25 mouse cellular contexts compared by ENCODE assay signal in genomic region chr1:174670846-174671245, GRCm38 (mm10).
DNase-seq lines count a peak whose midpoint lies in the region; ATAC-seq and TF ChIP-seq lines count a peak whose summit lies in the region.
"Had no signal": no experiment of that assay in that cellular context is flagged by ENCODE, and none has a peak within 500 bp of the region (broad histone marks: within the 10 kb centered on the region; RNA-seq: fewer than 3 reads in every experiment).

No protein-coding gene starts in this region.

- peak; percentile 30 for DNase-seq in heart, adult 11 months
- DNase-seq in heart, postnatal 14 days = no peak
- DNase-seq in midbrain, embryonic 11.5 days (ENCODE audit: low spot score, missing footprints) = peak; percentile 39
- no peak for DNase-seq in midbrain, postnatal 0 days (ENCODE audit: low spot score)
- peak; percentile 4 for DNase-seq in adipocyte (ENCODE audit: low spot score)
- DNase-seq in gastrocnemius, adult 18-20 months (ENCODE audit: low spot score) = no peak
- no peak for DNase-seq in retina, postnatal 1 day
- DNase-seq: adrenal gland, adult 2 months; adrenal gland, postnatal 10 days; adrenal gland, postnatal 25 days; cerebellum, adult 11 months; cerebellum, adult 18-20 months; cerebellum, adult 8-10 months; cerebellum, adult 9-11 months; cerebellum, postnatal 14 days; cerebellum, postnatal 36 days; embryo, embryonic 11 days; forebrain, postnatal 0 days had no signal

- H3K4me1 ChIP-seq in midbrain, embryonic 11.5 days (ENCODE audit: control insufficient read depth, insufficient read depth, low read length) = no peaks in the 10 kb centered on the region
- no peaks in the 10 kb centered on the region for H3K4me1 ChIP-seq in midbrain, postnatal 0 days (ENCODE audit: insufficient read depth, low read length)
- H3K4me1 ChIP-seq: embryonic facial prominence, embryonic 12.5 days; embryonic facial prominence, embryonic 15.5 days; forebrain, embryonic 13.5 days had no signal

- TF ChIP-seq POLR2A in myocyte (IDR thresholded peaks at IDR 0.05; ENCODE audit: insufficient read length, low read depth) = no peak

- no peaks in the 10 kb centered on the region for H3K36me3 ChIP-seq in midbrain, embryonic 11.5 days (ENCODE audit: control insufficient read depth, insufficient read depth, low read length)
- H3K36me3 ChIP-seq in midbrain, postnatal 0 days (ENCODE audit: insufficient read depth, low read length) = no peaks in the 10 kb centered on the region
- H3K36me3 ChIP-seq in myocyte (ENCODE audit: control insufficient read depth, insufficient read depth) = no peaks in the 10 kb centered on the region
- H3K36me3 ChIP-seq: embryonic facial prominence, embryonic 12.5 days; embryonic facial prominence, embryonic 15.5 days; forebrain, embryonic 15.5 days had no signal

- no peak for ATAC-seq in midbrain, embryonic 11.5 days (ENCODE audit: low FRiP score)
- no peak for ATAC-seq in midbrain, postnatal 0 days (ENCODE audit: low FRiP score)
- ATAC-seq: activated CD4-positive, CD25-positive, alpha-beta regulatory T cell, adult 4 months; forebrain, embryonic 13.5 days; forebrain, embryonic 15.5 days; forebrain, postnatal 0 days; Patski had no signal

- H3K27ac ChIP-seq in midbrain, embryonic 11.5 days (ENCODE audit: low read depth, low read length) = no peak overlapping the region
- no peak overlapping the region for H3K27ac ChIP-seq in midbrain, postnatal 0 days (ENCODE audit: low read depth, low read length)
- H3K27ac ChIP-seq: embryonic facial prominence, embryonic 12.5 days; forebrain, embryonic 13.5 days; forebrain, embryonic 15.5 days had no signal

- WGBS in midbrain, embryonic 11.5 days = 91% methylated on average over 8 of the region's 8 CpGs
- WGBS in midbrain, postnatal 0 days = 93% methylated on average over 8 of the region's 8 CpGs

- no peaks in the 10 kb centered on the region for H3K9me3 ChIP-seq in midbrain, embryonic 11.5 days (ENCODE audit: control insufficient read depth, low read length)
- no peaks in the 10 kb centered on the region for H3K9me3 ChIP-seq in midbrain, postnatal 0 days (ENCODE audit: low read length)
- H3K9me3 ChIP-seq: embryonic facial prominence, embryonic 12.5 days; embryonic facial prominence, embryonic 15.5 days; forebrain, embryonic 13.5 days; forebrain, embryonic 15.5 days had no signal

- H3K4me2 ChIP-seq in midbrain, embryonic 11.5 days = no peak overlapping the region
- H3K4me2 ChIP-seq in midbrain, postnatal 0 days (ENCODE audit: low read depth, low read length, poor library complexity, severe bottlenecking) = no peak overlapping the region
- H3K4me2 ChIP-seq in myocyte (ENCODE audit: low read depth) = peak overlapping the region; percentile 64
- H3K4me2 ChIP-seq: embryonic facial prominence, embryonic 12.5 days; embryonic facial prominence, embryonic 15.5 days; forebrain, embryonic 13.5 days; forebrain, embryonic 15.5 days had no signal

- no peaks in the 10 kb centered on the region for H3K79me2 ChIP-seq in myocyte (ENCODE audit: control insufficient read depth, insufficient read depth)

- H3ac ChIP-seq in myocyte (ENCODE audit: control insufficient read depth, insufficient read length) = no peak overlapping the region

- H3K27me3 ChIP-seq in midbrain, embryonic 11.5 days (ENCODE audit: control insufficient read depth, insufficient read depth, low read length) = no peaks in the 10 kb centered on the region
- no peaks in the 10 kb centered on the region for H3K27me3 ChIP-seq in midbrain, postnatal 0 days (ENCODE audit: insufficient read depth, low read length)
- H3K27me3 ChIP-seq in myocyte (ENCODE audit: control insufficient read depth, insufficient read depth, insufficient read length) = no peaks in the 10 kb centered on the region
- H3K27me3 ChIP-seq: embryonic facial prominence, embryonic 12.5 days; embryonic facial prominence, embryonic 15.5 days; forebrain, embryonic 13.5 days; forebrain, embryonic 15.5 days; Patski had no signal

- no peak overlapping the region for H3K4me3 ChIP-seq in midbrain, embryonic 11.5 days (ENCODE audit: low read depth, low read length)
- no peak overlapping the region for H3K4me3 ChIP-seq in midbrain, postnatal 0 days (ENCODE audit: low read depth, low read length)
- no peak overlapping the region for H3K4me3 ChIP-seq in myocyte
- H3K4me3 ChIP-seq: embryonic facial prominence, embryonic 12.5 days; embryonic facial prominence, embryonic 15.5 days; forebrain, embryonic 13.5 days; forebrain, embryonic 15.5 days had no signal

- no peak for TF ChIP-seq CTCF in midbrain, postnatal 0 days (IDR thresholded peaks at IDR 0.05)

- no peak overlapping the region for H3K9ac ChIP-seq in midbrain, embryonic 11.5 days (ENCODE audit: low read length)
- H3K9ac ChIP-seq in midbrain, postnatal 0 days (replicated peaks; ENCODE audit: low read length, poor library complexity, severe bottlenecking) = no peak overlapping the region
- H3K9ac ChIP-seq: embryonic facial prominence, embryonic 12.5 days; embryonic facial prominence, embryonic 15.5 days; forebrain, embryonic 13.5 days; forebrain, embryonic 15.5 days; forebrain, postnatal 0 days had no signal

- intact Hi-C loops in heart, postnatal 14 days (cut with DNase I) = no loop called here

TF ChIP-seq in myocyte, 11 proteins besides CTCF, POLR2A, EP300 and RAD21:
- TF ChIP-seq TCF3 (IDR thresholded peaks at IDR 0.05; ENCODE audit: insufficient read length, low read depth) = no peak
- no peak for TF ChIP-seq CEBPB (IDR thresholded peaks at IDR 0.05; ENCODE audit: insufficient read depth, poor library complexity, severe bottlenecking)
- TF ChIP-seq REST (IDR thresholded peaks at IDR 0.05; ENCODE audit: insufficient read depth, insufficient read length) = no peak
- TF ChIP-seq USF1 (IDR thresholded peaks at IDR 0.05; ENCODE audit: low read depth) = no peak
- no peak for TF ChIP-seq E2F4 (IDR thresholded peaks at IDR 0.05; ENCODE audit: insufficient read depth)
- no peak for TF ChIP-seq POLR2AphosphoS2 (IDR thresholded peaks at IDR 0.05; ENCODE audit: insufficient read length, low read depth)

Comparison
In these comparisons a context has a peak if more than half of its experiments do, and no peak if none do; other contexts are left out.
1. DNase-seq: peak in heart, adult 11 months (single experiment), midbrain, embryonic 11.5 days (single experiment) and adipocyte (single experiment); none in heart, postnatal 14 days (0 of 2), midbrain, postnatal 0 days (single experiment), gastrocnemius, adult 18-20 months (single experiment) and retina, postnatal 1 day (single experiment).